Mouse (Mus musculus): ENCODE measurements at regions not wholly inside any gene's neighbourhood (a gene's known extent, or its start where the extent isn't known, plus 50 kb on each side); places are given as distances from the start of the nearest gene placed in this dataset.

GRCm38 (mm10) chrX:10833681-10834080 is 118.9 kb downstream of the Mid1ip1 start:
- Histone ChIP-seq H3K27me3 (ENCODE audit: insufficient read depth, low read length) (no peaks in the 10 kb centered on the region), H3K27ac (no peak overlapping the region), H3K4me2 (ENCODE audit: low read depth, low read length) (no peak overlapping the region), H3K36me3 (ENCODE audit: insufficient read depth, low read length) (no peaks in the 10 kb centered on the region), H3K9me3 (ENCODE audit: low read length) (no peaks in the 10 kb centered on the region), H3K4me3 (ENCODE audit: low read length) (no peak overlapping the region), H3K4me1 (ENCODE audit: insufficient read depth, low read length) (no peaks in the 10 kb centered on the region), H3K9ac (replicated peaks; ENCODE audit: low read length) (no peak overlapping the region)
- WGBS: 86% methylated on average over 1 of the region's 1 CpGs
- ATAC-seq (no peak), DNase-seq (ENCODE audit: low spot score) (no peak)
- TF ChIP-seq CTCF (IDR thresholded peaks at IDR 0.05; ENCODE audit: low read depth): no peak

- H3K27ac ChIP-seq: no peak overlapping the region
- DNase-seq (ENCODE audit: low spot score) (no peak), ATAC-seq (no peak)
- no peak for TF ChIP-seq CTCF (IDR thresholded peaks at IDR 0.05; ENCODE audit: low read depth)
- H3K4me1 ChIP-seq (ENCODE audit: insufficient read depth, low read length): no peaks in the 10 kb centered on the region
- H3K4me2 ChIP-seq (ENCODE audit: low read depth, low read length): no peak overlapping the region
- no peaks in the 10 kb centered on the region for H3K36me3 ChIP-seq (ENCODE audit: insufficient read depth, low read length)
- H3K4me3 ChIP-seq (ENCODE audit: low read length): no peak overlapping the region
- WGBS: 70% methylated on average over 6 of the region's 6 CpGs
- H3K9me3 ChIP-seq (ENCODE audit: low read length): no peaks in the 10 kb centered on the region
- H3K9ac ChIP-seq (replicated peaks; ENCODE audit: low read length): no peak overlapping the region
- no peaks in the 10 kb centered on the region for H3K27me3 ChIP-seq (ENCODE audit: insufficient read depth, low read length)
Measured at GRCm38 (mm10) chrX:10857089-10857488, 142.3 kb downstream of the Mid1ip1 start.

- Histone ChIP-seq H3K9ac (replicated peaks; ENCODE audit: low read length) (no peak overlapping the region), H3K27me3 (ENCODE audit: insufficient read depth, low read length) (no peaks in the 10 kb centered on the region), H3K9me3 (ENCODE audit: low read length) (no peaks in the 10 kb centered on the region), H3K27ac (no peak overlapping the region), H3K4me1 (ENCODE audit: insufficient read depth, low read length) (no peaks in the 10 kb centered on the region), H3K36me3 (ENCODE audit: insufficient read depth, low read length) (no peaks in the 10 kb centered on the region), H3K4me2 (ENCODE audit: low read depth, low read length) (no peak overlapping the region), H3K4me3 (ENCODE audit: low read length) (no peak overlapping the region)
- 39% methylated on average over 3 of the region's 3 CpGs for WGBS
- DNase-seq (ENCODE audit: low spot score) (no peak), ATAC-seq (no peak)
- no peak for TF ChIP-seq CTCF (IDR thresholded peaks at IDR 0.05; ENCODE audit: low read depth)
Measured at GRCm38 (mm10) chrX:10857668-10858067, 142.9 kb downstream of the Mid1ip1 start.

- no peak for TF ChIP-seq CTCF (IDR thresholded peaks at IDR 0.05; ENCODE audit: low read depth)
- H3K4me1 ChIP-seq (ENCODE audit: insufficient read depth, low read length): no peaks in the 10 kb centered on the region
- no peak for ATAC-seq
- H3K36me3 ChIP-seq (ENCODE audit: insufficient read depth, low read length): no peaks in the 10 kb centered on the region
- no peak overlapping the region for H3K9ac ChIP-seq (replicated peaks; ENCODE audit: low read length)
- H3K9me3 ChIP-seq (ENCODE audit: low read length): no peaks in the 10 kb centered on the region
- no peak overlapping the region for H3K4me2 ChIP-seq (ENCODE audit: low read depth, low read length)
- no peak for DNase-seq (ENCODE audit: low spot score)
- WGBS: 78% methylated on average over 4 of the region's 4 CpGs
- H3K27ac ChIP-seq: no peak overlapping the region
- H3K27me3 ChIP-seq (ENCODE audit: insufficient read depth, low read length): no peaks in the 10 kb centered on the region
- no peak overlapping the region for H3K4me3 ChIP-seq (ENCODE audit: low read length)
Measured at GRCm38 (mm10) chrX:10871613-10872012, 156.8 kb downstream of the Mid1ip1 start.

- DNase-seq (ENCODE audit: low spot score) (no peak), ATAC-seq (no peak)
- Histone ChIP-seq H3K27me3 (ENCODE audit: insufficient read depth, low read length) (no peaks in the 10 kb centered on the region), H3K36me3 (ENCODE audit: insufficient read depth, low read length) (no peaks in the 10 kb centered on the region), H3K4me2 (ENCODE audit: low read depth, low read length) (no peak overlapping the region), H3K4me1 (ENCODE audit: insufficient read depth, low read length) (no peaks in the 10 kb centered on the region), H3K9ac (replicated peaks; ENCODE audit: low read length) (no peak overlapping the region), H3K27ac (no peak overlapping the region), H3K9me3 (ENCODE audit: low read length) (no peaks in the 10 kb centered on the region), H3K4me3 (ENCODE audit: low read length) (no peak overlapping the region)
- 77% methylated on average over 5 of the region's 5 CpGs for WGBS
- no peak for TF ChIP-seq CTCF (IDR thresholded peaks at IDR 0.05; ENCODE audit: low read depth)
Measured at GRCm38 (mm10) chrX:10877856-10878255, 163.0 kb downstream of the Mid1ip1 start.

GRCm38 (mm10) chrX:10878922-10879321 is 164.1 kb downstream of the Mid1ip1 start:
- H3K4me2 ChIP-seq (ENCODE audit: low read depth, low read length): no peak overlapping the region
- WGBS: 82% methylated on average over 5 of the region's 5 CpGs
- no peaks in the 10 kb centered on the region for H3K4me1 ChIP-seq (ENCODE audit: insufficient read depth, low read length)
- H3K27ac ChIP-seq: no peak overlapping the region
- H3K9me3 ChIP-seq (ENCODE audit: low read length): no peaks in the 10 kb centered on the region
- no peaks in the 10 kb centered on the region for H3K27me3 ChIP-seq (ENCODE audit: insufficient read depth, low read length)
- H3K9ac ChIP-seq (replicated peaks; ENCODE audit: low read length): no peak overlapping the region
- H3K4me3 ChIP-seq (ENCODE audit: low read length): no peak overlapping the region
- no peak for DNase-seq (ENCODE audit: low spot score)
- H3K36me3 ChIP-seq (ENCODE audit: insufficient read depth, low read length): no peaks in the 10 kb centered on the region
- TF ChIP-seq CTCF (IDR thresholded peaks at IDR 0.05; ENCODE audit: low read depth): no peak
- ATAC-seq: no peak

- Histone ChIP-seq H3K36me3 (ENCODE audit: insufficient read depth, low read length) (no peaks in the 10 kb centered on the region), H3K9ac (replicated peaks; ENCODE audit: low read length) (no peak overlapping the region), H3K27ac (peak overlapping the region; percentile 51; the same call in 1 of the 2 replicates), H3K9me3 (ENCODE audit: low read length) (no peaks in the 10 kb centered on the region), H3K4me2 (ENCODE audit: low read depth, low read length) (no peak overlapping the region), H3K27me3 (ENCODE audit: insufficient read depth, low read length) (no peaks in the 10 kb centered on the region), H3K4me3 (ENCODE audit: low read length) (no peak overlapping the region), H3K4me1 (ENCODE audit: insufficient read depth, low read length) (no peaks in the 10 kb centered on the region)
- ATAC-seq (peak; percentile 53; the same call in 1 of the 2 replicates), DNase-seq (ENCODE audit: low spot score) (peak; percentile 18)
- no peak for TF ChIP-seq CTCF (IDR thresholded peaks at IDR 0.05; ENCODE audit: low read depth)
- WGBS: 46% methylated on average over 11 of the region's 11 CpGs
Measured at GRCm38 (mm10) chrX:10883729-10884464, 169.1 kb downstream of the Mid1ip1 start.

Measured in hindbrain, postnatal 0 days (tissue).